In genomic region chr1:176248717-176249030, GRCm38 (mm10) we compare ENCODE assay signal across 20 mouse cellular contexts. TPM values are rescaled to one million over a fixed set of nuclear protein-coding genes. Genes with fewer than 3 reads are reported as not detected.
DNase-seq lines count a peak whose midpoint lies in the region; ATAC-seq and TF ChIP-seq lines count a peak whose summit lies in the region.
"Had no signal": no experiment of that assay in that cellular context is flagged by ENCODE, and none has a peak within 500 bp of the region (broad histone marks: within the 10 kb centered on the region; RNA-seq: fewer than 3 reads in every experiment).

No protein-coding gene starts in this region.

- H3K27ac ChIP-seq in heart, embryonic 12.5 days (ENCODE audit: poor library complexity, severe bottlenecking) = peak overlapping the region; percentile 66
- no peak overlapping the region for H3K27ac ChIP-seq in kidney, postnatal 0 days
- H3K27ac ChIP-seq in hindbrain, embryonic 16.5 days (ENCODE audit: low read depth, low read length) = no peak overlapping the region
- H3K27ac ChIP-seq: embryonic facial prominence, embryonic 13.5 days; limb, embryonic 13.5 days; liver, embryonic 14.5 days had no signal

- no peak overlapping the region for H3K9ac ChIP-seq in heart, embryonic 12.5 days
- H3K9ac ChIP-seq in kidney, postnatal 0 days (ENCODE audit: low read depth, low read length) = no peak overlapping the region
- H3K9ac ChIP-seq in hindbrain, embryonic 16.5 days (ENCODE audit: low read depth, low read length) = no peak overlapping the region
- H3K9ac ChIP-seq: embryonic facial prominence, embryonic 13.5 days; limb, embryonic 13.5 days; liver, embryonic 14.5 days had no signal

- H3K4me1 ChIP-seq in heart, embryonic 12.5 days (replicated peaks) = peaks cover 11% of the 10 kb centered on the region; the same call in 1 of the 2 replicates
- no peaks in the 10 kb centered on the region for H3K4me1 ChIP-seq in kidney, postnatal 0 days (replicated peaks; ENCODE audit: insufficient read depth, low read length)
- H3K4me1 ChIP-seq in hindbrain, embryonic 16.5 days (ENCODE audit: control insufficient read depth, insufficient read depth, low read depth, low read length) = peaks cover 5% of the 10 kb centered on the region; the same call in 1 of the 2 replicates
- H3K4me1 ChIP-seq: embryonic facial prominence, embryonic 13.5 days; limb, embryonic 13.5 days; megakaryocyte, embryonic 14.5 days had no signal

- no peaks in the 10 kb centered on the region for H3K9me3 ChIP-seq in heart, embryonic 12.5 days (replicated peaks)
- H3K9me3 ChIP-seq in kidney, postnatal 0 days (replicated peaks; ENCODE audit: low read length) = no peaks in the 10 kb centered on the region
- no peaks in the 10 kb centered on the region for H3K9me3 ChIP-seq in hindbrain, embryonic 16.5 days (ENCODE audit: control insufficient read depth, low read length)
- H3K9me3 ChIP-seq: embryonic facial prominence, embryonic 13.5 days; limb, embryonic 13.5 days had no signal

- no peaks in the 10 kb centered on the region for H3K36me3 ChIP-seq in heart, embryonic 12.5 days
- no peaks in the 10 kb centered on the region for H3K36me3 ChIP-seq in kidney, postnatal 0 days (ENCODE audit: insufficient read depth, low read length)
- no peaks in the 10 kb centered on the region for H3K36me3 ChIP-seq in hindbrain, embryonic 16.5 days (ENCODE audit: control insufficient read depth, insufficient read depth, low read length)
- H3K36me3 ChIP-seq: embryonic facial prominence, embryonic 13.5 days; limb, embryonic 13.5 days had no signal

- 62% methylated on average over 5 of the region's 5 CpGs for WGBS in heart, embryonic 12.5 days
- 57% methylated on average over 5 of the region's 5 CpGs for WGBS in kidney, postnatal 0 days
- 28% methylated on average over 5 of the region's 5 CpGs for WGBS in hindbrain, embryonic 16.5 days

- H3K4me3 ChIP-seq in heart, embryonic 12.5 days = no peak overlapping the region
- no peak overlapping the region for H3K4me3 ChIP-seq in kidney, postnatal 0 days (replicated peaks; ENCODE audit: low read depth, low read length)
- H3K4me3 ChIP-seq in hindbrain, embryonic 16.5 days (ENCODE audit: low read length) = no peak overlapping the region
- H3K4me3 ChIP-seq: embryonic facial prominence, embryonic 13.5 days; limb, embryonic 13.5 days; megakaryocyte, embryonic 14.5 days had no signal

- no peak for ATAC-seq in heart, embryonic 12.5 days (ENCODE audit: insufficient number of reproducible peaks, low FRiP score)
- no peak for ATAC-seq in kidney, postnatal 0 days (replicated peaks; ENCODE audit: low FRiP score, low read depth)
- ATAC-seq in hindbrain, embryonic 16.5 days = no peak
- ATAC-seq in frontal cortex, adult (ENCODE audit: low TSS enrichment) = no peak
- ATAC-seq: lung, postnatal 0 days had no signal

- no peak overlapping the region for H3K4me2 ChIP-seq in heart, embryonic 12.5 days
- no peak overlapping the region for H3K4me2 ChIP-seq in kidney, postnatal 0 days (ENCODE audit: low read length)
- peak overlapping the region; percentile 15; the same call in 1 of the 2 replicates for H3K4me2 ChIP-seq in hindbrain, embryonic 16.5 days (ENCODE audit: low read length)
- H3K4me2 ChIP-seq: embryonic facial prominence, embryonic 13.5 days; limb, embryonic 13.5 days had no signal

- DNase-seq in heart, adult 9 months (ENCODE audit: low spot score in 2 of 2) = no peak
- peak; percentile 55 for DNase-seq in kidney, postnatal 0 days (ENCODE audit: low spot score)
- DNase-seq in kidney, postnatal 4 days = no peak
- peak; percentile 11 for DNase-seq in telencephalon, adult 2 months (ENCODE audit: low read depth, low spot score)
- DNase-seq: adrenal gland, postnatal 14 days; cerebellum, adult 9-10 months; kidney, adult 2 months; kidney, postnatal 25 days; layer of hippocampus, adult 9-11 months; spleen, adult 18-20 months; thymus, adult 2 months had no signal

- H3K27me3 ChIP-seq in heart, embryonic 12.5 days (replicated peaks) = no peaks in the 10 kb centered on the region
- no peaks in the 10 kb centered on the region for H3K27me3 ChIP-seq in kidney, postnatal 0 days (ENCODE audit: insufficient read depth, low read length)
- no peaks in the 10 kb centered on the region for H3K27me3 ChIP-seq in hindbrain, embryonic 16.5 days (replicated peaks; ENCODE audit: control insufficient read depth, insufficient read depth, low read length)
- H3K27me3 ChIP-seq: embryonic facial prominence, embryonic 13.5 days; limb, embryonic 13.5 days; megakaryocyte, embryonic 14.5 days had no signal

- no peak for TF ChIP-seq CTCF in kidney, postnatal 0 days (IDR thresholded peaks at IDR 0.05; ENCODE audit: low read depth)

RNA-seq across cellular contexts. Expression of gene Pld5, which starts 26.4 kb away (rescaled TPM):
- 0.55 and 0.60 TPM in 2 replicates for polyA plus RNA-seq in heart, embryonic 12.5 days (2016; fragmentation: Nextera tagmentation; extraction: Ambion mirVana)
- 0.51 and 0.55 TPM in 2 replicates for polyA plus RNA-seq in kidney, postnatal 0 days (2015; fragmentation: Nextera tagmentation; extraction: Ambion mirVana)
- polyA plus RNA-seq in hindbrain, embryonic 16.5 days (2015; fragmentation: Nextera tagmentation; extraction: Ambion mirVana) = 5.4 and 6.6 TPM in 2 replicates
- polyA plus RNA-seq: C2C12; kidney, adult 2 months had no signal

Comparison
In these comparisons a context has a peak if more than half of its experiments do, and no peak if none do; other contexts are left out.
1. DNase-seq: peak in kidney, postnatal 0 days (single experiment) and telencephalon, adult 2 months (single experiment); none in heart, adult 9 months (0 of 2) and kidney, postnatal 4 days (0 of 2).